Mouse (Mus musculus) ovary, postnatal 36 days (tissue): Measurements from ENCODE around the gene Alpk1.

Experiments used
- DNase-seq: peaks from one replicate; pipeline ENCODE4 v3.0.0; 2022; ENCODE audit warnings: low spot score, mixed read lengths

The Alpk1 gene

DNA sequence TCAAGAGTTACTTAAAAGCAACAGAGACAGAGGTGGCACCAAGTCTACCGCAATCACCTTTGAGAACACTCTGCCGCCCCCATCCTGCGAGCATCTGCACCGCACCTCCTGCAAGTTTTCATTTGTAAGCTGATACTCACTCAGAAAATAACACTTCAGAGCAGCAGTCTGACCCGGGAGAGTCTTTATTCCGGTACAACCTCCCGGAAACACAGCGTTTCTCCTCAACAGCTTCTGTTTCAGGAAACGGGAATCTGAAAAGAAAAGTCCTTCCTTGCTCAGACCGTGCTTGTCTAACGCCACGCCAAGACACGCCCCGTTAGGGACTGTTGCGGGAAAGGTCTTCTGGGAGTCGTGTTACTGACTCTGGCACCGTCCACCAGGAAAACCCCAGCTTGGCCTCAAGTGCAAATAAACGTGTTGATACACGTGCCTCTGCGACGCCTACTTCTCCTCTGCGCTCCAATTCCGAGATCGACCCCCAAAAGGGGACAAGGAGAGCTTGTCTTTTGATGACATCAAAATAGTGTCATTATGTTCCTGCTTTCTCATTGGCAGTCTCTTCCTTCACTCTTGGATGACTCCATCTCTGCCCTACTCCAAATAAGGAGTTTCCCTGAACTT lies at the start of gene Alpk1:
Gene Alpk1, minus strand, starts transcription at position 507 of the 624 bp plus-strand sequence.
- DNase-seq, result peak; percentile 72

DNA sequence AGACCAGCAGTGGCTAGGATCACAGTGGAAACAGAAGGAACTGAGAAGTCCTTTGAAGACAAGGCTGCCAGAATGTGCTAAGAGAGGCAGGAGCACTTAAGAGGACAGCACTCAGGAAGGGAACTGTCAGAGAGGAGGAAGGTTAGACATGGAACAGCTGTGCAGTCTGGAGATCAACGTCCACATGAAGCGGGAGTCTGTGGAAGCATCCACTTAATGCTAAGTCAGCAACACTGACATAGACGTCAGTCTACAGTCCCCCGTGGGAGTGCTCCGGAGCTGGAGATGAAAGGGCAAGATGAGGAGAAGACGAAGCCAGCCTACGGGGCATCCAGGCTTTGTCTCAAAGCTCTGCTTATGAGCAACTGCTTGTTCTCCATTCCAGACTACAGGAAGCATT lies 46.8 kb upstream of the Alpk1 start:
- DNase-seq, result no peak

- DNase-seq, result no peak
These were observed 46.2 kb upstream of the Alpk1 start for GRCm38 (mm10) chr3:127826503-127826902.

DNA sequence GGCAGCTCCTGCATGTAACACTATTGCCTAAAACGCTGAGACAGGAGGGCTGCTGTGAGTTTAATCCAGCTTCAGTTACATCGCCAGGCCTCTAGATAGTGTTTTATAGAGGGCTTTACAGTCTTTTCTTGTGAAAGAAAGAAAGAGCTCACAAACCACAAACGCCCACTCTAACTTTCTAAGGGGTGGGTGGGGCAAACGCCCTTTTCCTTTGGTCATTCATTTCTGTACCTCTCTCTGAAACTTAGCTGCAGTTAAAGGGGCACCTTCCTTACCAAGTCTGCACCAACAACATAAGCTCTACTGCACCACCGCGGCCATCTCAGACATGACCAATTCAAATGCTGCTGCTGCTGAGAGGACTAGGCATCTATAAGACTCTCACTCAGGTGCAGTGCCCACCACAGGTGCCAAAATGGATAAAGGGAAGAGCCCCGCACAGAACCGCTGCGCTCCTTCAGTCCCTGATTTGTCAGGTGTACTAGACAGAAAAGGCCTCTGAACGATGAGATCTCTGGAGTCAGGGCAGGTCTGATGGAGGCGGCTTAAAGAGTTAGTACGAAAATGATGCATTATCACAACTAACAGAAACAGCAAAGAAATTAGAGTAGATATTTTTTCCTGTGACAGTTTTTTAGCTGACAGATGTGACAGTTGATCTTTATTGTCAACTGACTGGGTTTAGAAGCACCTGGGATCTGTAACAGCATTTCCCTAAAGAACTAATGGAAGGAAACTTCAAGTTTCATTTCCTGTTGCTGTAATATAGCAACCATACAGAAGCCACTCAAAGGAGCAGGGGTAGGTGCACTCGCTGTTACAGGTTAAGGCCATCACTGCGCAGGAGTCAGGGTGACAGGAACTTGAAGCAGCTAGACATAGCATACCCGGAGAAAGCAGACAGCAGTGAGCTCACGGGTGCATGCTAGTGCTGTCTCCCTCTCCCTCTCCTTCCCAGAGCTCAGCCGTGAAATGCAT lies 43.8 kb upstream of the Alpk1 start:
- no peak for DNase-seq

DNA sequence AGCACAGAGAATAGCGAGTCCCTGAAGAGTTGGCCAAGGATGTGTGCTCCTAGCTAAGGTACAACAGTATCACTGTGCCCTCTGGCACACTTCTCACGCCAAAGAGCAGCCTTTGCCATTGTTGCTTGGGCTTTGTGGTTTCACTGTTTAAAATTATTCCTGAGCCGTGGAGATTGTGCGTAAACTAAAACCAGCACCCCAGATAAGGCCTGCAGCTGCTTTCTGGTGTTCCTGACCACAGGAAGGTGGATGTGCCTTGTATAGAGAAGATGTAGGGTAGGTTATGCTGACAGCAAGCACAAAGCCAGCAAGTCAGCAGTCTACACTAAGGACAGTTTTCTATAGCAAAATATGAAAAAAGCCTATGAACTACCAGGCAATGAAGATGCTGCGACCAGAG lies 40.9 kb upstream of the Alpk1 start:
- DNase-seq, result no peak

DNA sequence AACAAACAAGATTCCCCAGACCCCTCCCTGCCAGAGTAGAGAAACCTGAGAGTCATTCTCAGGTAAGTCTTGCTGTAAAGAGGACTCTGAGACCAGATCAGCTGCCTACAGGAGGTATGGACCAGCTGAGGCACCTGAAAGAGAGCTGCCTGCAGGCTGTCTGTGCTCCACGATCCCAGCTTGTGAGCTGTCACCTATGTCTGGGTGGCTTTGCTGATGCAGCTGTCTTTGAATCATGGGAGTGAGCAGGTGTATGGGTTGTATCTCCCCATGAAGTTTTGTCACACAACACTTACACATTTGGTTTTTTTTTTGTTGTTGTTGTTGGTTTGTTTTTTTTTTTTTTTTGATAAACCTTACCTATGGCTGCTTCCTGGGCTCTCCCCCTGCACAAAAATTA lies 40.1 kb upstream of the Alpk1 start:
- DNase-seq, result no peak

DNA sequence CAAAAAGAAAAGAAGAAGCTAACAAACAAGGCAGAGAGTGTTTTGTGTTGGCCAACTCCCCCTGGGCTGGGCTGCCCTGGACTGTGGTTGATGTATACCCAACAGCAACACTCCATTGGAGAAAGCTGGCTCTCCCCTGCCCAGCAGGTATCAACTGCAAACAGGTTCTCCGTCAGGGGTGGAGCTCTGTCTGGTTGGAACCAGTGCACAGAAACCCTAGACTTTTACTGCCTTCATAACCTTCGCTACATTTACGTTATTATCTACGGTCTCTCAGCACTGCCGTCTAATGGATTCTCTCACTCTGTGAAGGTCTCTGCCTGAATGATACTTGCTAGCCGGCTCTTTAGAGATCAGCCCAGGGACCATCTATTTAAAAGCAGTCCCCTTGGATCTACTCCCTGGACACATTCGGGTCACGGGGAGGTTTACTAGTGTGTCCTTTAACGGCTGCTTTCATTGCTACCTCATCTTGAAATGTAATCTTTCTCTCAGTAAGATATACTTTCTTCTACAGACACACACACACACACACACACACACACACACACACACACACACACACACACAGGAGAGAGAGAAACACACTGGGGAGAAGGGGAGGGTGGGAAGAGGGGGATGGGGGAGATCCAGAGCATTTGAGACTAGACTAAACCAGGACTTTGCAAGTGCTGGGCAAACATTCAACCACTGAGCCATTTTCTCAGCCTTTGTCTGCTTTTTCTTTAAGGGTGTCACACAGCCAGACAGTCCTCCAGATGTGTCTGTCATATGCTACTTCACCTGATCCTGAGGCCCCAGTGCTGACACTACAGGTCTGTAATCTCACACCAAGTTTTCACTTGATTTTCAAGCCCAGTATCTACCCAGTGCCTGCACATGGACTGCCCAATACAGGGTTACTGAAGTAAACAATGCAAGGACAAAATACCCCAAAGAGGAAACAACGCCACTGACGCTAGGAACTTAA lies 38.7 kb upstream of the Alpk1 start:
- no peak for DNase-seq

DNA sequence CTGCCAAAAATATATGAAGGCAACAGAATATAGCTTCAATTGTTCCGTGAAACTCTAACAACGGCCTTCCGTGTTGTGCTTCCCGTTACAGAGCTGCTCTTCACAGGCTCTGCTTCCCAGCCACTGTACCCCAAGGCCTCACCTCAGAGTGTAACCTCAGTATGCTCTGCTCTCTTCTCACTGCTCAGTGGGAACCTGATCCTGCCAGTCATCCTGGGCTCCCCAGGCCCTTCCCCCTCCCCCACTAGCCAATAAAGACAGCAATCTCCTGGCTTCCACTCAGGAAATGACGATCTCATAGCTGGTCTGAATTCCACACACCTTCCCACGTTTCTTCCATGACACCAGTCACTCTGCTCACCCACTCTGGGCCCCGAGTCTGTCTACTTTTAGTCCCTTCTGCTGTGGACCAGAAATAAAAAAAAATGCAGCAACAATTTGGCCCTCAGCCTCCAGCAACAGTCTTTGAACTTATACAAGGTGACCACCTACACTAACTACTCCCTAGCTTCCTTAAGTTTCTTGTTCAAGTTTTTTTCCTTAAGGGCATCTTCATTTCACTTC lies 36.9 kb upstream of the Alpk1 start:
- DNase-seq, result no peak

- DNase-seq, result no peak
These were observed 28.8 kb upstream of the Alpk1 start for GRCm38 (mm10) chr3:127809103-127809502.

DNA sequence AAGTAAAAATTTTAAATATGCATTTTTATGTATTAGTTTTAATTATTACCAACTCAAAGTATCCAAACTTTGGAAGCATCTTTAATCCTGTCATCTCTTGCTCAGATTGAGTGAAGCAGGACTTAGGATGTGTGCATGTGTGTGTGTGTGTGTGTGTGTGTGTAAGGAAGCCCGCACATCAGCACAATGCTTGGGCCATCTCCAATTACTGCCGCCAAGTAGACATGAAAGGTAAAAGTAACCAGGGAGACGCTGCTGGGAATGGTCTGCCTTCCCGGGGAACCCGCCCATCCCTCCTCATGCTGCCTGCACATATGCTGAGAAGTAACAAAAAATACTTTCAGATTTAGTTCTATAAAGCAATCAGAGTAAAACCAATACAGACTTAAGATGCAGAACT lies 27.5 kb upstream of the Alpk1 start:
- no peak for DNase-seq

GRCm38 (mm10) chr3:127805991-127806390 lies 25.7 kb upstream of the Alpk1 start:
- DNase-seq, result no peak

DNA sequence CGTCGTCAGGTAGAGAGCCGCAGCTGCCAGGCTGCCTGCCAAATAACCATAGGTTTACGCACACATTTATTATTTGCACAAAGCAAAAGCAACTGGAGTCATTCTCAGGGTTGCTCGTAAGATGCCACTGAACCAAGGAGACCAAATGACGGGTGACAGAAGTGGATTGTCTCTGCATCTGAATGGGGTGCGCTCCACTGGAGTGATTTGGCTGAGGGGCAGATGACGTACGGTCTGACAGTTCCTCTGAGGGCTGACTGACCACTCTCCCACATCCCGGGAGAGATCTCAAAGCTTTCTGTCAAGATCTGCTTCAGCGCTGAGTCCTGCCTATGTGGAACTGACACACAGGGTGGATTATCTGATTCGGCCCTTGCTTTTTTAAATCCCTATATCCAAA lies 24.7 kb upstream of the Alpk1 start:
- DNase-seq, result no peak

GRCm38 (mm10) chr3:127804439-127804838 lies 24.1 kb upstream of the Alpk1 start:
- no peak for DNase-seq

DNA sequence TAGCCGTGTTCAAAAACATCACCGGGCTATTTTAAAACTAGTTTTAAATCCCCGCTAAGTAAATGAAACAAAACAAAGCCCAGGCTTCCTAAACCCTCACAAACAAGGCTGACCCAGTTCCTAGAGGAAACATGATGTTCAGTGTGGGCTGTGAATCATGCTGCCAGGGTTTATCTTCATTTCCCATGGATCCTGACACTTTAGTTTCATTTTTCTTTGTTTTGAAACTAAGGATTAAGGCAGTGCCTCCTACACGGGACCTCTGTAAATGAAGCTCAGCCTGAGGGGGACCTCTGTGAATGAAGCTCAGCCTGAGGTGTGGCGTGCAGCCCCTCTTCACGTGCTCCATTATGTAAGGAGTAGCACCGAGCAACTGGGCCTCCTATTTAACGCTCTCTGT lies 22.5 kb upstream of the Alpk1 start:
- DNase-seq, result no peak

DNA sequence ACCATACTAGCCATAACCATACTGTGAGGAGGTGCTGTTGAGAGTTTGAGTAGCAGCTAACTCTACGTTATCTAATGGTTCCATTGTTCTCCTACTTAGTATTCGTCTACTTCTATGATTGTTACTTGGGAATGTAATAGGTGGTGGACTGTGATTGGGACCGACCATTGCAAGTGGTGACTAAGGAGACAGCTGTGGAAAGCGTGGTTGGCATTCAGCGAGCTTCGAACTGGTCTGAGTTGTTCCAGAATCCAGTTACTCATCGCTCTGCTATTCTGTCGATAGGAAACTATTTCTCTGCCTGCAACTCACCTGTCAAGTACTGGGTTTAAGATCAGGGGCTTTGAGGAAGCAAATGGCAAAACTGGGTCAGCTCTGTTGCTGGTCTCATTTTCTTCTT lies 20.8 kb upstream of the Alpk1 start:
- DNase-seq, result no peak

- no peak for DNase-seq
These were observed 15.9 kb upstream of the Alpk1 start for GRCm38 (mm10) chr3:127796271-127796670.

DNA sequence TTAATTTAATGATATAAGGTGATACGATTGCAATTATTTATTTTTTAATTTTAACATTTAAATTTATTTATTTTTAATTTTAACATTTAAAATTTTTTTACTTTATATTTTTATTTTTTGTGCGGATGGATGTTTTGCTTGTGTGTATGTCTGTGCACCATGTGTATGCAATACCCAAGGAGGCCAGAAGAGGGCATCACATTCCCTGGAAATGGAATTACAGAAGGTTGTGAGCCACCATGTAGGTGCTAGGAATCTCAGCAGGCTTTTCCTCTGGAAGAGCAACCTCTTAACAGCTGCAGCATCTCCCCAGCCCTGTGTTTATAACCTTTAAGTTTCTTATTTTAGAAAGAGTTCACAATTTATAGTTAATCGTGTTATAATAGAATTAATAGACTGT lies 15.4 kb upstream of the Alpk1 start:
- no peak for DNase-seq

- DNase-seq, result no peak
These were observed 12.7 kb upstream of the Alpk1 start for GRCm38 (mm10) chr3:127793022-127793421.

- no peak for DNase-seq
These were observed 11.6 kb upstream of the Alpk1 start for GRCm38 (mm10) chr3:127791595-127792561.

GRCm38 (mm10) chr3:127791056-127791483 lies 10.7 kb upstream of the Alpk1 start:
- DNase-seq, result no peak
